Mouse (Mus musculus) cerebellum, postnatal 25 days (tissue): ENCODE measurements around the gene Scgb1b29.
"Not testable (repeated sequence)": the region's sequence is repeated elsewhere in the genome, so short reads cannot be mapped to it uniquely, and the experiment has no call there.

ENCODE experiments used
- DNase-seq, 2 experiments: peaks; one replicate each; pipeline ENCODE4 v3.0.0; 2021; ENCODE audit warnings: mixed read lengths in 2 of 2

Gene Scgb1b29

DNA sequence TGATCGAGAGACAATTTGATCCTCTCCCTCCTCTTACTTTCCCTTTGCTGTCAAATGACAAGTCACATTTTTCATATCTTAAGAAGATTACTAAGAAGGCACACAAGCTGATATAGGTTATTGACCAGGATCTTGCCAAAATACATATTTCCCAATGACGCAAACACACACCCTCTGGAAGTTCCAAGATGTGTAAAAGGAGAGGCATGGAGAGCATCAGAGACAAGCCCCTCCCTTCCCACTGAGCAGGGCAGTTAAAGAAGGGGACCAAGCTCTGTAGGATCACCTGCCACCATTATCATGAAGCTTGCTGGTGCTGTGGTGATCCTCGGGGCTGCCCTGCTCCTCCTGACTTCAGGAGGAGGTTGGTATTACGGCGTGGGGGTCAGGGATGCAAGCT, at the start of gene Scgb1b29:
Scgb1b29 (plus strand) TSS at position 301 of the 400 bp plus-strand sequence.
- DNase-seq: not testable (repeated sequence)

DNA sequence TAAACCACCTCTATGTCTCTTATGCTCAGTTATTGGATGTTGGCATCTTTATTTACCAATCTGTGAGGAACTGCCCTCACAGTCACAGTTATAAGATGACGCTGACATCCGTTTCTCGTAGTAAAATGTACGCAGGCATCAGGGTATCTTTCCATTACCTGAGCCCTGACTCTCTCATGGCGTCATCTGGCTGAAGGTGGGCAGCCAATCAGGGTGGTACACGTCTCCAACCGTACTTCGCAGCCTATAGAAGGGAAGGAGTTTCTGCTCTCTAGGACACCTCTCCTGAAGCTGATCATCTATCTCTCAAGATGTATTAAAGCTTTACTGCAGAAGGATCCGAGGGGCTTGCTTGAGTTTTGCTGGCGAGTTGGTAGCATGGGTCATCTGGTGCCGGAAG, 12.7 kb upstream of the Scgb1b29 start:
- not testable (repeated sequence) for DNase-seq
